Mouse (Mus musculus) kidney, adult 2 months (tissue): ENCODE data around the gene Tubb4a. TPM values are rescaled to one million over a fixed set of nuclear protein-coding genes. Genes with fewer than 3 reads are reported as not detected.
A peak's percentile ranks its signal among the peaks of the same experiment; 100 is the strongest.

Source experiments
- DNase-seq: peaks from one replicate; pipeline ENCODE4 v3.0.0; 2021
- H3K27ac ChIP-seq: fragments of 200-500 bp; 2 replicates; pipeline ENCODE4 v1.5.1; 2012; ENCODE audit warnings: low read depth, low read length, control low read depth, inconsistent platforms; ENCODE audit not compliant: insufficient read depth
- H3K27me3 ChIP-seq: fragments of 200-500 bp; replicated peaks from 2 replicates; pipeline ENCODE4 v1.6.1; 2012; ENCODE audit warnings: mild to moderate bottlenecking, moderate library complexity, low read length, inconsistent platforms; ENCODE audit not compliant: control insufficient read depth, insufficient read depth
- H3K36me3 ChIP-seq: fragments of 200-500 bp; 2 replicates; pipeline ENCODE4 v1.6.1; 2012; ENCODE audit warnings: mild to moderate bottlenecking, moderate library complexity, low read length, inconsistent platforms; ENCODE audit not compliant: control insufficient read depth, insufficient read depth
- H3K4me1 ChIP-seq: fragments of 200-500 bp; 2 replicates; pipeline ENCODE4 v1.6.1; 2011; ENCODE audit warnings: low read length; ENCODE audit not compliant: control insufficient read depth, insufficient read depth
- H3K4me3 ChIP-seq: fragments of 200-500 bp; 2 replicates; pipeline ENCODE4 v1.5.1; 2011; ENCODE audit warnings: mild to moderate bottlenecking, low read depth, low read length, control low read depth; ENCODE audit not compliant: insufficient read depth
- CTCF ChIP-seq: fragments of 200-500 bp; conservative IDR thresholded peaks from 2 replicates; pipeline ENCODE4 v1.5.1; 2011; ENCODE audit warnings: low read depth, mild to moderate bottlenecking, control low read depth, low read length, moderate library complexity, mixed read lengths; ENCODE audit not compliant: insufficient read depth, insufficient read length
- POLR2A ChIP-seq: fragments of 200-500 bp; IDR thresholded peaks from one replicate; pipeline ENCODE4 v1.6.1; 2011; ENCODE audit warnings: low read depth, low read length, control low read depth
- WGBS: fragments of 180-500 bp; shearing (Covaris S2); methylation state at CpG from one replicate; pipeline ENCODE4 v1.1.7; 2018; 5-methylcytosine and 5-hydroxymethylcytosine counted together
- polyA plus RNA-seq: library from polyadenylated mRNA; depleted of rRNA; stranded (reverse); fragments of >200 nt; gene quantifications from 2 replicates; pipeline ENCODE4 v1.2.3, GENCODE M21; 2012

The Tubb4a gene
- polyA plus RNA-seq, 1 experiment = 2.9 TPM

- no peak for TF ChIP-seq POLR2A
- TF ChIP-seq CTCF = no peak
- 80% methylated on average over 5 of the region's 5 CpGs for WGBS
These were observed 20.7 kb downstream of the Tubb4a start for GRCm38 (mm10) chr17:57066908-57067307.

GRCm38 (mm10) chr17:57063031-57063430 lies 24.6 kb downstream of the Tubb4a start:
- 13% methylated on average over 8 of the region's 8 CpGs for WGBS
- Histone ChIP-seq H3K27me3 (no peaks in the 10 kb centered on the region), H3K27ac (peak overlapping the region; percentile 33; the same call in 1 of the 2 replicates), H3K4me1 (peaks cover 6% of the 10 kb centered on the region; the same call in 1 of the 2 replicates), H3K4me3 (peak overlapping the region; percentile 90), H3K36me3 (peaks cover 4% of the 10 kb centered on the region; the same call in 1 of the 2 replicates)
- peak; percentile 35 for DNase-seq
- TF ChIP-seq POLR2A = no peak
- TF ChIP-seq CTCF = no peak

More at GRCm38 (mm10) chr17:57066908-57067307, 20.7 kb downstream of the Tubb4a start:
- Histone ChIP-seq H3K36me3 (peaks cover 4% of the 10 kb centered on the region; the same call in 1 of the 2 replicates), H3K27ac (no peak overlapping the region), H3K4me3 (no peak overlapping the region), H3K4me1 (no peaks in the 10 kb centered on the region), H3K27me3 (no peaks in the 10 kb centered on the region)
- no peak for DNase-seq

GRCm38 (mm10) chr17:57062548-57062947 lies 25.0 kb downstream of the Tubb4a start:
- Histone ChIP-seq H3K36me3 (peaks cover 4% of the 10 kb centered on the region; the same call in 1 of the 2 replicates), H3K4me1 (peaks cover 6% of the 10 kb centered on the region; the same call in 1 of the 2 replicates), H3K27me3 (no peaks in the 10 kb centered on the region), H3K27ac (peak overlapping the region; percentile 100), H3K4me3 (peak overlapping the region; percentile 90)
- 3% methylated on average over 22 of the region's 22 CpGs for WGBS
- no peak for TF ChIP-seq POLR2A
- no peak for TF ChIP-seq CTCF
- peak; percentile 43 for DNase-seq

GRCm38 (mm10) chr17:57062011-57062521 lies 25.5 kb downstream of the Tubb4a start:
- peaks cover 4% of the 10 kb centered on the region; the same call in 1 of the 2 replicates for H3K36me3 ChIP-seq
- H3K27me3 ChIP-seq = no peaks in the 10 kb centered on the region
- H3K4me1 ChIP-seq = peaks cover 6% of the 10 kb centered on the region; the same call in 1 of the 2 replicates
- TF ChIP-seq CTCF (no peak), POLR2A (no peak)
- H3K4me3 ChIP-seq = peak overlapping the region; percentile 90
- WGBS = 1% methylated on average over 39 of the region's 39 CpGs
- peak; percentile 93 for DNase-seq
- peak overlapping the region; percentile 100 for H3K27ac ChIP-seq

GRCm38 (mm10) chr17:57061069-57061468 lies 26.5 kb downstream of the Tubb4a start:
- Histone ChIP-seq H3K36me3 (peaks cover 4% of the 10 kb centered on the region; the same call in 1 of the 2 replicates), H3K4me1 (peaks cover 6% of the 10 kb centered on the region; the same call in 1 of the 2 replicates), H3K4me3 (no peak overlapping the region), H3K27ac (no peak overlapping the region; the same call in 1 of the 2 replicates), H3K27me3 (no peaks in the 10 kb centered on the region)
- DNase-seq = peak; percentile 7
- TF ChIP-seq POLR2A = no peak
- TF ChIP-seq CTCF = no peak
- WGBS = 35% methylated on average over 10 of the region's 10 CpGs

GRCm38 (mm10) chr17:57060231-57060801 lies 27.3 kb downstream of the Tubb4a start:
- Histone ChIP-seq H3K36me3 (peaks cover 2% of the 10 kb centered on the region; the same call in 1 of the 2 replicates), H3K4me1 (peaks cover 6% of the 10 kb centered on the region; the same call in 1 of the 2 replicates), H3K4me3 (peak overlapping the region; percentile 88), H3K27me3 (no peaks in the 10 kb centered on the region), H3K27ac (peak overlapping the region; percentile 93)
- under 1% methylated on average over 44 of the region's 44 CpGs for WGBS
- DNase-seq = peak; percentile 98
- TF ChIP-seq CTCF (peak; percentile 75), POLR2A (peak; percentile 3)

- Histone ChIP-seq H3K4me3 (peak within 1 kb of the TSS; percentile 88), H3K36me3 (no peaks in the 10 kb centered on the region), H3K27me3 (no peaks in the 10 kb centered on the region), H3K27ac (peak within 1 kb of the TSS; percentile 93), H3K4me1 (peaks cover 6% of the 10 kb centered on the region; the same call in 1 of the 2 replicates)
- TF ChIP-seq POLR2A = no peak
- no peak for TF ChIP-seq CTCF
- peak; percentile 75 for DNase-seq
- under 1% methylated on average over 44 of the region's 45 CpGs for WGBS
These were observed 28.1 kb downstream of the Tubb4a start, which contains the start of gene Slc25a23 for GRCm38 (mm10) chr17:57059486-57059977. Slc25a23 (minus strand) TSS chr17:57059863.
